Mouse (Mus musculus): ENCODE measurements at regions not wholly inside any gene's neighbourhood (a gene's known extent, or its start where the extent isn't known, plus 50 kb on each side); places are given as distances from the start of the nearest gene placed in this dataset.
A peak's percentile ranks its signal among the peaks of the same experiment; 100 is the strongest.

DNA sequence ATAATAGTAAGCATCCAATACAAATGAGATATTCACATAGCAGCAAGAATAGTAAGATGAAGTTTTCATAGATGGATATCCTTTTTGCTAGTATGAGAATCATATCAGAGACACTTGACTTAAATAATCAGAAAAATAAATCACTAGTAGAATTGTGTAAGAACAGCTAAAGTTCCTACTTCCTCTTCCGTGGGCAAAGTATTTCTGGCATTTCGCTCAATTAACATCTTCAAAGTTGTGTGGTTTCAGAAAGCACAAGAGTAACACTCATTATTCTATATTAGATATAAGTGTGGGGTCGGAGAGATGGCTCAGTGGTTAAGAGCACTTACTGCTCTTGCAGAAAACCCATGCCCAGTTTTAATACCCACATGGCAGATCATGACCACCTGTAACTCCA, 197.4 kb downstream of the Phlda1 start:
- H3K4me3 ChIP-seq (ENCODE audit: low read depth, low read length) = no peak overlapping the region
- no peak for TF ChIP-seq CTCF (IDR thresholded peaks at IDR 0.05)
- no peak for TF ChIP-seq EP300 (IDR thresholded peaks at IDR 0.05)
- DNase-seq (ENCODE audit: low spot score) (no peak), ATAC-seq (no peak)
- no peaks in the 10 kb centered on the region for H3K36me3 ChIP-seq (ENCODE audit: insufficient read depth, low read length)
- H3K27ac ChIP-seq (ENCODE audit: low read length) = no peak overlapping the region
- WGBS = 81% methylated on average over 3 of the region's 3 CpGs
- H3K9ac ChIP-seq (replicated peaks; ENCODE audit: low read depth) = no peak overlapping the region
- H3K27me3 ChIP-seq (replicated peaks; ENCODE audit: insufficient read depth, low read length) = no peaks in the 10 kb centered on the region
- H3K9me3 ChIP-seq (ENCODE audit: low read length) = 0 out of 2 replicates have a peak, but pooled peaks cover 6% of the 10 kb centered on the region
- no peak overlapping the region for H3K4me2 ChIP-seq (replicated peaks; ENCODE audit: low read depth, low read length)
- no peaks in the 10 kb centered on the region for H3K4me1 ChIP-seq (ENCODE audit: insufficient read depth, low read depth, low read length)

DNA sequence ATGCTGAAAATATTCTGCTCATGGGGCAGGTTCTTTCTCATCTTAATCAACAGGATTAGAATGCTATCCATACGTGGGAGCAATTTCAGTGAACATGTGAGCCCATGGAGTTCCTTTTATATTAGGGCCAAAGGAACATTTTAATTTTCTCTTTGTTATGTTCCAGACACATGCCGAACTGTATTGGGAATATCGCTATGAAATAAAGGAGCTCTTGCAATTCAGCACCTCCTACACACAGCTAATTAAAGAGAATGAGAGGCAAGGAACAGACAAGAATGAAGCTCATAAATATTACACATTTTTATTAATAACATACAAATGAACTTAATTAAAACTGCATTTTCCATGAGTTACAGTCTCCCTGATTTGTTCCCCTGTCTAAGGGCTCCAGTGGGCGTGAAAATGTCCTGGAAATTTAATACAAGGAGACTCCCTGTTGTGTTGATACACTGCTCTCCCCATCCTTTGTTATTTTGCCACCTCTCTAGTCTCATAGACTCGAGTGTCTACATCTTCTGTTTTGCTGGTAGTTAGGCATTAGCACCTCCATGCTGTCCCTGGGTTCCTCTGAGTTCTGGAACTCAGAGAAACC, 205.5 kb downstream of the Phlda1 start:
- ATAC-seq (no peak), DNase-seq (ENCODE audit: low spot score) (no peak)
- H3K9ac ChIP-seq (replicated peaks; ENCODE audit: low read depth) = no peak overlapping the region
- no peak overlapping the region for H3K4me3 ChIP-seq (ENCODE audit: low read depth, low read length)
- no peaks in the 10 kb centered on the region for H3K9me3 ChIP-seq (ENCODE audit: low read length)
- TF ChIP-seq CTCF (IDR thresholded peaks at IDR 0.05) = no peak
- TF ChIP-seq EP300 (IDR thresholded peaks at IDR 0.05) = no peak
- H3K27ac ChIP-seq (ENCODE audit: low read length) = no peak overlapping the region
- no peaks in the 10 kb centered on the region for H3K36me3 ChIP-seq (ENCODE audit: insufficient read depth, low read length)
- WGBS = 85% methylated on average over 5 of the region's 5 CpGs
- 0 out of 2 replicates have a peak, but pooled peaks cover 3% of the 10 kb centered on the region for H3K4me1 ChIP-seq (ENCODE audit: insufficient read depth, low read depth, low read length)
- no peak overlapping the region for H3K4me2 ChIP-seq (replicated peaks; ENCODE audit: low read depth, low read length)
- H3K27me3 ChIP-seq (replicated peaks; ENCODE audit: insufficient read depth, low read length) = no peaks in the 10 kb centered on the region

DNA sequence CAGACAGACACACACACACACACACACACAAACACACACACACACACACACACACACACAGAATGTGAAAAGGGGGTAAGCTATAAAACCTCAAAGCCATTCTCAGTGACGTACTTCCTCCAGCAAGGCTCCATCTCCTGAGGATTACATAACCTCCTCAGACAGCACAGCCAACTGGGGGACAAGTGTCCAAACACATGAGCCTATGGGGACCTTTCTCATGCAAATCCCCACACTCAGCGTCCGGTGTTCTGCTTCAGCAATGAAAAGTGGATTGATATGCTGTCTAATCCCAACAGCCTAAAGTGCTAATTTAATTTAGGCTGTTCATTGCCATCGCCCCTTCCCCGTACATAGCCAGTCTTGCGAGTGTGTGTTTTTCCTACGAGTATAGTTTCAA, 206.9 kb downstream of the Phlda1 start:
- H3K4me1 ChIP-seq (ENCODE audit: insufficient read depth, low read depth, low read length) = 0 out of 2 replicates have a peak, but pooled peaks cover 3% of the 10 kb centered on the region
- 89% methylated on average over 7 of the region's 7 CpGs for WGBS
- no peak for ATAC-seq

DNA sequence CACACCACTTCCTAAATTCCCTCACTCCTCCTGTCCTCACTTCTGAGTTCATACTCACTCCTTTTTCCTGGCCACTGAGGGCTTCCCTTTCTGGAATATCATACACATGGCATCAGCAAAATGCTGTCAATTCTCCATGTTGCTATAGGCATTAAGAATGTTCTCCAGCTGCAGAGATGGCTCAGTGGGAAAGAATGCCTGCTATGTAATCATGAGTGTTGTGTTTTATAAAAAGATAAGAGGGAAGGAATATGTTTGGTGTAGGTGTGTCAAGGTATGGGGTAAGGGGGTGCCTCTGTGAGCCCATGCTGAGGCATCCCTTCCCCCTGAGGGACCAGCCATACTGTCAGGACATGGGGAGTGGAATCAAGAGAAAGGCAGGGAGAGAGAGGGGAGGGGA, 207.6 kb downstream of the Phlda1 start:
- Histone ChIP-seq H3K4me3 (ENCODE audit: low read depth, low read length) (no peak overlapping the region), H3K4me2 (replicated peaks; ENCODE audit: low read depth, low read length) (no peak overlapping the region), H3K4me1 (ENCODE audit: insufficient read depth, low read depth, low read length) (0 out of 2 replicates have a peak, but pooled peaks cover 3% of the 10 kb centered on the region), H3K27me3 (replicated peaks; ENCODE audit: insufficient read depth, low read length) (no peaks in the 10 kb centered on the region), H3K9me3 (ENCODE audit: low read length) (no peaks in the 10 kb centered on the region), H3K9ac (replicated peaks; ENCODE audit: low read depth) (no peak overlapping the region), H3K36me3 (ENCODE audit: insufficient read depth, low read length) (no peaks in the 10 kb centered on the region), H3K27ac (ENCODE audit: low read length) (no peak overlapping the region)
- no peak for DNase-seq (ENCODE audit: low spot score)
- peak; percentile 74 for ATAC-seq
- peak; percentile 79 for TF ChIP-seq EP300 (IDR thresholded peaks at IDR 0.05)
- no peak for TF ChIP-seq CTCF (IDR thresholded peaks at IDR 0.05)

More for the DNA sequence above, 206.9 kb downstream of the Phlda1 start:
- H3K36me3 ChIP-seq (ENCODE audit: insufficient read depth, low read length) = no peaks in the 10 kb centered on the region
- no peak for DNase-seq (ENCODE audit: low spot score)
- no peaks in the 10 kb centered on the region for H3K27me3 ChIP-seq (replicated peaks; ENCODE audit: insufficient read depth, low read length)
- H3K4me2 ChIP-seq (replicated peaks; ENCODE audit: low read depth, low read length) = no peak overlapping the region
- H3K4me3 ChIP-seq (ENCODE audit: low read depth, low read length) = no peak overlapping the region
- H3K9me3 ChIP-seq (ENCODE audit: low read length) = no peaks in the 10 kb centered on the region
- TF ChIP-seq EP300 (IDR thresholded peaks at IDR 0.05) (no peak), CTCF (IDR thresholded peaks at IDR 0.05) (no peak)
- H3K27ac ChIP-seq (ENCODE audit: low read length) = no peak overlapping the region
- no peak overlapping the region for H3K9ac ChIP-seq (replicated peaks; ENCODE audit: low read depth)

DNA sequence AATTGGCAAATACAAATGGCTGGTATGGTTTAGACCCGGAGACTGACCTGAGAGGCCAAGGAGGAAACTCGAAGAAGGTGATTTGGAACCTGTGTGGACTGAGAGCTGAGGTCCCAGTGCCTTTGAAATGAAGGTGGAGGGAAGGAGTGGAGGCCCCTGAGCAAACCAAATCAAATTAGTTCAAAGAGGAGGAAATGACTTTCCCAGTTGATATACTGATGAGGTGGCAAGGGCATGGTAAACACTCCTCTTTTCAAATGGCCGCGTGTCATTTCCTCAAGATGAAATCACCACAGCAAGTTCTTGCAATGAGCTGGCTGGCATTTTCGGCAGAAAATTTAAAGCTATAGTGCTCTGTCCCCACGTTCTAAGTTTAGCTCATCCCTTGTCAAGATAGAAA, 209.1 kb downstream of the Phlda1 start:
- no peak overlapping the region for H3K9ac ChIP-seq (replicated peaks; ENCODE audit: low read depth)
- ATAC-seq (no peak), DNase-seq (ENCODE audit: low spot score) (peak; percentile 48)
- no peak overlapping the region for H3K4me3 ChIP-seq (ENCODE audit: low read depth, low read length)
- no peak overlapping the region for H3K27ac ChIP-seq (ENCODE audit: low read length)
- no peaks in the 10 kb centered on the region for H3K9me3 ChIP-seq (ENCODE audit: low read length)
- no peak overlapping the region for H3K4me2 ChIP-seq (replicated peaks; ENCODE audit: low read depth, low read length)
- H3K36me3 ChIP-seq (ENCODE audit: insufficient read depth, low read length) = no peaks in the 10 kb centered on the region
- WGBS = 16% methylated on average over 6 of the region's 6 CpGs
- TF ChIP-seq EP300 (IDR thresholded peaks at IDR 0.05) (peak; percentile 30; the same call in 1 of the 2 replicates), CTCF (IDR thresholded peaks at IDR 0.05) (no peak)
- H3K27me3 ChIP-seq (replicated peaks; ENCODE audit: insufficient read depth, low read length) = no peaks in the 10 kb centered on the region
- H3K4me1 ChIP-seq (ENCODE audit: insufficient read depth, low read depth, low read length) = 0 out of 2 replicates have a peak, but pooled peaks cover 3% of the 10 kb centered on the region

DNA sequence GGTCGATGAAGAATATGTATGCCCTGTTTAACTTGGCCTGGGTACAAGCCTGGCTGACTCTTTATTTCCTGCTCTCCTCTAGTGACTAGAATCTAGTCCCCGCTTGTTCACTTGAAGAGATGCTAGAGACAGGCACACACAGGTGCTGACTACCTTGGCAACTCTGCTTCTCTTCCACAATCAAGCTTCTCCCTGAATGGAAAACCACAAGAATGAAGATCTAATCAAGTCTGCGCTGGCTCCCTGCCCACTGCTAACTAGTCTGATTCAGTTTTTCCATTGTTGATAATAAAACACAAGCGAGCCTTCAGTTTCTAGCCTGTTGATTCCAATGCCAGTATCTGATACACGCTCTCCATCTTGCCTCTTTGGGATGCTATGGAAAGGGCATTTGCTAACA, 213.5 kb downstream of the Phlda1 start:
- H3K9ac ChIP-seq (replicated peaks; ENCODE audit: low read depth) = no peak overlapping the region
- no peaks in the 10 kb centered on the region for H3K27me3 ChIP-seq (replicated peaks; ENCODE audit: insufficient read depth, low read length)
- no peak overlapping the region for H3K4me3 ChIP-seq (ENCODE audit: low read depth, low read length)
- H3K27ac ChIP-seq (ENCODE audit: low read length) = no peak overlapping the region
- H3K4me1 ChIP-seq (ENCODE audit: insufficient read depth, low read depth, low read length) = 0 out of 2 replicates have a peak, but pooled peaks cover 3% of the 10 kb centered on the region
- H3K36me3 ChIP-seq (ENCODE audit: insufficient read depth, low read length) = no peaks in the 10 kb centered on the region
- TF ChIP-seq CTCF (IDR thresholded peaks at IDR 0.05) (no peak), EP300 (IDR thresholded peaks at IDR 0.05) (no peak)
- ATAC-seq (no peak), DNase-seq (ENCODE audit: low spot score) (peak; percentile 49)
- WGBS = 58% methylated on average over 5 of the region's 5 CpGs
- no peaks in the 10 kb centered on the region for H3K9me3 ChIP-seq (ENCODE audit: low read length)
- H3K4me2 ChIP-seq (replicated peaks; ENCODE audit: low read depth, low read length) = no peak overlapping the region

Data from lung, postnatal 0 days (tissue).